In the genomic region with DNA sequence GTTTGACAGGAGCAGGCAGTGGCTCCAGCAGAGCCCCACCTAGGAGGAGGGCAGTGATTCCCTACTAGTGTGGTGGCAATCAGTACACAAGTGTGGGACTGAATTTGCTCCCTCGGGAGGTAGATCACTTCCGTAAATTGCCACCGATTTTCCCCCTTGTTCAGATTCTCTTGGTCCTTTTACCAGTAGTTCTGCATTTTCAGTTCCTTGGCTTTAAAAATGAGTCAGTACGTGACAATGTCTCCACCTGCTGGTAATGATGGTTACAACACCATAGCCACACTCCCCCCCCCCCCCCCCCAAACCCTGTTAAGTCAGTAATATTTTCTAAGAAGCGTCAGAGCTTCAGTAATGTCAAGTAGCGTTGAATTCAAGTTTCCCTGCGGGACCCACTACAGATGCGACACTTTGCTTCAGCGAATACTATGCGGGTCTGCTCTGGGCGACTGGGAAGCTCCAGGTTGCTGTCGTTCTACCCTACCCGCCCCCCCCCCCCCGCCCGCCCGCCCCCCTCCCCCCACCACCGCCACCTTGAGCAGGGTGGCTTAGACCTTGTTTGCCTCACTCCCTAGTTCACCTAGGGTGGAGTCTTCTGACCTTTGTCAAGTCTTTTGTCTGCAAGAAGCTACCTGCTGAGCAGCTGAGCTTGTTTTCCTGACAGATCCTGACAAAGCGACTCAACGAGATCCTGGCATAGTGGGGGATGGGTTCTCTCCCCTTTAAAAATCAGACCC, we compare ENCODE assay signal across 8 mouse cellular contexts. TPM values are rescaled to one million over a fixed set of nuclear protein-coding genes. Genes with fewer than 3 reads are reported as not detected.
DNase-seq lines count a peak whose midpoint lies in the region; ATAC-seq lines count a peak whose summit lies in the region.

No protein-coding gene starts in this region.

- H3K36me3 ChIP-seq in midbrain, embryonic 11.5 days (ENCODE audit: control insufficient read depth, insufficient read depth, low read length): no peaks in the 10 kb centered on the region

- no peak overlapping the region for H3K27ac ChIP-seq in midbrain, embryonic 11.5 days (ENCODE audit: low read depth, low read length)

- peak overlapping the region; percentile 59 for H3K9ac ChIP-seq in midbrain, embryonic 11.5 days (ENCODE audit: low read length)

- DNase-seq in B cell, adult 2 months: peak; percentile 68 to 72
- peak; percentile 41 to 44 for DNase-seq in adrenal gland, adult 18-20 months (ENCODE audit: low spot score in 2 of 2)
- peak; percentile 86 for DNase-seq in embryo, embryonic 10.5 days (ENCODE audit: low spot score)
- peak; percentile 63 to 74 for DNase-seq in heart, adult 18-20 months
- peak; percentile 55 for DNase-seq in kidney, adult 18-20 months
- peak; percentile 40 for DNase-seq in left cerebral cortex, postnatal 4 days
- peak; percentile 96 for DNase-seq in midbrain, embryonic 11.5 days (ENCODE audit: low spot score, missing footprints)
- DNase-seq in skeletal muscle tissue, adult 2 months (ENCODE audit: low read depth, low spot score): peak; percentile 52

- peak; percentile 92 for ATAC-seq in midbrain, embryonic 11.5 days (ENCODE audit: low FRiP score)

- peak overlapping the region; percentile 27 for H3K4me3 ChIP-seq in midbrain, embryonic 11.5 days (ENCODE audit: low read depth, low read length)

- H3K4me2 ChIP-seq in midbrain, embryonic 11.5 days: peak overlapping the region; percentile 42

- H3K9me3 ChIP-seq in midbrain, embryonic 11.5 days (ENCODE audit: control insufficient read depth, low read length): no peaks in the 10 kb centered on the region

- H3K27me3 ChIP-seq in midbrain, embryonic 11.5 days (ENCODE audit: control insufficient read depth, insufficient read depth, low read length): no peaks in the 10 kb centered on the region

- 1% methylated on average over 15 of the region's 19 CpGs for WGBS in midbrain, embryonic 11.5 days

- intact Hi-C loops in left cerebral cortex, postnatal 4 days (cut with DNase I): no loop called here

- peaks cover 3% of the 10 kb centered on the region; the same call in 1 of the 2 replicates for H3K4me1 ChIP-seq in midbrain, embryonic 11.5 days (ENCODE audit: control insufficient read depth, insufficient read depth, low read length)

RNA-seq across cellular contexts. Expression of a gene that starts 13.4 kb away (rescaled TPM):
- total RNA-seq in adrenal gland, adult 18-20 months (2021): 1 to 10 TPM; 2.0 to 2.8 TPM
- 1 to 10 TPM; 1.1 to 1.4 TPM for total RNA-seq in heart, adult 18-20 months (2021)
- total RNA-seq in left cerebral cortex, postnatal 4 days (2021): 1 to 10 TPM; 3.8 to 5.3 TPM
- polyA plus RNA-seq in midbrain, embryonic 11.5 days (2014; fragmentation: Nextera tagmentation; extraction: Ambion mirVana): 3.1 and 3.6 TPM in 2 replicates

RNA-seq across cellular contexts. Expression of a gene that starts 18.8 kb away (rescaled TPM):
- not detected for total RNA-seq in adrenal gland, adult 18-20 months (2021)
- total RNA-seq in heart, adult 18-20 months (2021): not detected
- total RNA-seq in left cerebral cortex, postnatal 4 days (2021): not detected
- not detected in 2 replicates for polyA plus RNA-seq in midbrain, embryonic 11.5 days (2014; fragmentation: Nextera tagmentation; extraction: Ambion mirVana)

RNA-seq across cellular contexts. Expression of a gene that starts 30.7 kb away (rescaled TPM):
- 1 to 10 TPM; 3.5 to 4.2 TPM for total RNA-seq in adrenal gland, adult 18-20 months (2021)
- total RNA-seq in heart, adult 18-20 months (2021): 1 to 10 TPM; 1.1 to 1.3 TPM
- total RNA-seq in left cerebral cortex, postnatal 4 days (2021): 10 to 100 TPM in 1 of 2 experiments, 1 to 10 TPM in 1; 7.9 to 11.2 TPM
- 8.6 and 9.0 TPM in 2 replicates for polyA plus RNA-seq in midbrain, embryonic 11.5 days (2014; fragmentation: Nextera tagmentation; extraction: Ambion mirVana)

Comparison
In these comparisons a context has a peak if more than half of its experiments do, and no peak if none do; other contexts are left out.
1. DNase-seq: peak in every context shown above with its lines; median percentile 96 in midbrain, embryonic 11.5 days; 86 in embryo, embryonic 10.5 days; 70 in B cell, adult 2 months; 68 in heart, adult 18-20 months; 55 in kidney, adult 18-20 months; 52 in skeletal muscle tissue, adult 2 months; 42 in adrenal gland, adult 18-20 months; 40 in left cerebral cortex, postnatal 4 days.